Mouse (Mus musculus): ENCODE measurements around the gene Galns.
"Not testable (repeated sequence)": the region's sequence is repeated elsewhere in the genome, so short reads cannot be mapped to it uniquely, and the experiment has no call there.

Galns gene

GRCm38 (mm10) chr8:122633205-122633604 lies 21.9 kb upstream of the Galns start:
- no peak for DNase-seq

GRCm38 (mm10) chr8:122632134-122632533 lies 20.9 kb upstream of the Galns start:
- DNase-seq = not testable (repeated sequence)

GRCm38 (mm10) chr8:122630696-122631095 lies 19.4 kb upstream of the Galns start:
- no peak for DNase-seq

GRCm38 (mm10) chr8:122629388-122629787 lies 18.1 kb upstream of the Galns start:
- no peak for DNase-seq

- no peak for DNase-seq
These were observed 15.6 kb upstream of the Galns start for GRCm38 (mm10) chr8:122626896-122627295.

GRCm38 (mm10) chr8:122625811-122626210 lies 14.5 kb upstream of the Galns start:
- no peak for DNase-seq

- no peak for DNase-seq
These were observed 13.4 kb upstream of the Galns start for GRCm38 (mm10) chr8:122624653-122625052.

GRCm38 (mm10) chr8:122623844-122624642 lies 12.8 kb upstream of the Galns start:
- DNase-seq = no peak

- DNase-seq = no peak
These were observed 11.5 kb upstream of the Galns start, which contains the start of gene Pabpn1l for GRCm38 (mm10) chr8:122622727-122623126. TSS of gene Pabpn1l (minus strand) at chr8:122622739.

GRCm38 (mm10) chr8:122620446-122620845 lies 9.2 kb upstream of the Galns start:
- no peak for DNase-seq

- DNase-seq = no peak
These were observed 7.6 kb upstream of the Galns start for GRCm38 (mm10) chr8:122618660-122619378.

GRCm38 (mm10) chr8:122617947-122618546 lies 6.8 kb upstream of the Galns start:
- peak; percentile 76 for DNase-seq

GRCm38 (mm10) chr8:122616181-122616905 lies 5.1 kb upstream of the Galns start:
- no peak for DNase-seq

GRCm38 (mm10) chr8:122610612-122611277 lies 518 bp downstream of the Galns start:
- no peak for DNase-seq

GRCm38 (mm10) chr8:122610209-122610608 lies 1.1 kb downstream of the Galns start:
- DNase-seq = no peak

- DNase-seq = no peak
These were observed 4.5 kb downstream of the Galns start for GRCm38 (mm10) chr8:122606810-122607209.

- DNase-seq = no peak
These were observed 5.9 kb downstream of the Galns start for GRCm38 (mm10) chr8:122605367-122605766.

- no peak for DNase-seq
These were observed 6.6 kb downstream of the Galns start for GRCm38 (mm10) chr8:122604640-122605039.

- DNase-seq = no peak
These were observed 10.6 kb downstream of the Galns start for GRCm38 (mm10) chr8:122600666-122601065.

GRCm38 (mm10) chr8:122596031-122596430 lies 15.2 kb downstream of the Galns start:
- no peak for DNase-seq

GRCm38 (mm10) chr8:122593783-122594507 lies 17.3 kb downstream of the Galns start:
- DNase-seq = no peak

- no peak for DNase-seq
These were observed 18.0 kb downstream of the Galns start for GRCm38 (mm10) chr8:122593240-122593639.
